Mouse (Mus musculus) hindbrain, embryonic 11.5 days (tissue): ENCODE measurements at regions not wholly inside any gene's neighbourhood (a gene's known extent, or its start where the extent isn't known, plus 50 kb on each side); places are given as distances from the start of the nearest gene placed in this dataset.

ENCODE experiments used
- ATAC-seq: fragments of 200-750 bp; cut with Nextera tagmentation; 2 replicates; pipeline ENCODE4 v1.8.0; 2017; ENCODE audit warnings: mild to moderate bottlenecking, moderate TSS enrichment, moderate library complexity; ENCODE audit not compliant: low FRiP score
- DNase-seq: peaks from one replicate; pipeline ENCODE4 v3.0.0-alpha.2; 2015; ENCODE audit warnings: low spot score
- H3K27ac ChIP-seq: fragments of 300-500 bp; sonication (generic); 2 replicates; pipeline ENCODE4 v1.5.1; 2014; ENCODE audit warnings: mild to moderate bottlenecking, low read depth, low read length
- H3K27me3 ChIP-seq: fragments of 300-500 bp; sonication (generic); 2 replicates; pipeline ENCODE4 v1.6.1; 2014; ENCODE audit warnings: mild to moderate bottlenecking, low read length, moderate library complexity, mixed read lengths; ENCODE audit not compliant: control insufficient read depth, insufficient read depth
- H3K36me3 ChIP-seq: fragments of 300-500 bp; sonication (generic); 2 replicates; pipeline ENCODE4 v1.6.1; 2014; ENCODE audit warnings: mild to moderate bottlenecking, low read length, moderate library complexity, mixed read lengths; ENCODE audit not compliant: control insufficient read depth, insufficient read depth
- H3K4me1 ChIP-seq: fragments of 300-500 bp; sonication (generic); replicated peaks from 2 replicates; pipeline ENCODE4 v1.6.1; 2014; ENCODE audit warnings: low read length, mixed read lengths; ENCODE audit not compliant: control insufficient read depth, insufficient read depth
- H3K4me2 ChIP-seq: fragments of 300-500 bp; sonication (generic); replicated peaks from 2 replicates; pipeline ENCODE4 v1.6.1; 2014; ENCODE audit warnings: mild to moderate bottlenecking, low read depth, low read length
- H3K4me3 ChIP-seq: fragments of 300-500 bp; sonication (generic); 2 replicates; pipeline ENCODE4 v1.5.1; 2014; ENCODE audit warnings: low read depth, low read length
- H3K9ac ChIP-seq: fragments of 300-500 bp; sonication (generic); 2 replicates; pipeline ENCODE4 v1.6.1; 2014; ENCODE audit warnings: low read depth, low read length
- H3K9me3 ChIP-seq: fragments of 300-500 bp; sonication (generic); 2 replicates; pipeline ENCODE4 v1.6.1; 2016; ENCODE audit warnings: low read length; ENCODE audit not compliant: control insufficient read depth
- WGBS: fragments of 180-500 bp; shearing (Covaris S2); extraction: QIAGEN DNeasy Blood & Tissue Kit; methylation state at CpG from one replicate; pipeline ENCODE4 v1.1.7; 2014; 5-methylcytosine and 5-hydroxymethylcytosine counted together

- no peak overlapping the region for H3K9ac ChIP-seq
- peak; percentile 63; the same call in 1 of the 2 replicates for ATAC-seq
- no peaks in the 10 kb centered on the region for H3K27me3 ChIP-seq
- DNase-seq = peak; percentile 25
- no peaks in the 10 kb centered on the region for H3K36me3 ChIP-seq
- no peak overlapping the region for H3K4me2 ChIP-seq
- H3K4me3 ChIP-seq = no peak overlapping the region
- H3K9me3 ChIP-seq = no peaks in the 10 kb centered on the region
- H3K4me1 ChIP-seq = no peaks in the 10 kb centered on the region
- WGBS = 10% methylated on average over 3 of the region's 3 CpGs
- H3K27ac ChIP-seq = no peak overlapping the region
Observed at GRCm38 (mm10) chr14:53881304-53881703, 372.6 kb downstream of the Dad1 start.

- Histone ChIP-seq H3K27me3 (no peaks in the 10 kb centered on the region), H3K4me1 (no peaks in the 10 kb centered on the region), H3K4me2 (no peak overlapping the region), H3K9ac (no peak overlapping the region), H3K9me3 (no peaks in the 10 kb centered on the region), H3K36me3 (no peaks in the 10 kb centered on the region), H3K27ac (no peak overlapping the region), H3K4me3 (no peak overlapping the region)
- ATAC-seq = no peak
- 64% methylated on average over 7 of the region's 7 CpGs for WGBS
- DNase-seq = no peak
Observed at GRCm38 (mm10) chr14:53876581-53876980, 377.3 kb downstream of the Dad1 start.

GRCm38 (mm10) chr14:53875736-53876135 is 378.2 kb downstream of the Dad1 start:
- no peak overlapping the region for H3K9ac ChIP-seq
- no peaks in the 10 kb centered on the region for H3K9me3 ChIP-seq
- H3K4me1 ChIP-seq = no peaks in the 10 kb centered on the region
- ATAC-seq (no peak), DNase-seq (no peak)
- no peaks in the 10 kb centered on the region for H3K36me3 ChIP-seq
- no peak overlapping the region for H3K4me2 ChIP-seq
- H3K27me3 ChIP-seq = no peaks in the 10 kb centered on the region
- 51% methylated on average over 6 of the region's 6 CpGs for WGBS
- H3K4me3 ChIP-seq = no peak overlapping the region
- no peak overlapping the region for H3K27ac ChIP-seq

- Histone ChIP-seq H3K27ac (no peak overlapping the region), H3K27me3 (no peaks in the 10 kb centered on the region), H3K9ac (no peak overlapping the region), H3K4me2 (no peak overlapping the region), H3K4me3 (no peak overlapping the region), H3K36me3 (no peaks in the 10 kb centered on the region), H3K9me3 (no peaks in the 10 kb centered on the region), H3K4me1 (no peaks in the 10 kb centered on the region)
- DNase-seq = no peak
- WGBS = 88% methylated on average over 7 of the region's 7 CpGs
- no peak for ATAC-seq
Observed at GRCm38 (mm10) chr14:53847049-53847448, 406.9 kb downstream of the Dad1 start.

GRCm38 (mm10) chr14:53845646-53846045 is 408.3 kb downstream of the Dad1 start:
- no peak for ATAC-seq

GRCm38 (mm10) chr14:53832553-53832952 is 421.4 kb downstream of the Dad1 start:
- Histone ChIP-seq H3K9me3 (no peaks in the 10 kb centered on the region), H3K9ac (no peak overlapping the region), H3K4me3 (no peak overlapping the region), H3K36me3 (no peaks in the 10 kb centered on the region), H3K27ac (no peak overlapping the region), H3K27me3 (no peaks in the 10 kb centered on the region), H3K4me1 (no peaks in the 10 kb centered on the region), H3K4me2 (no peak overlapping the region)
- ATAC-seq (no peak), DNase-seq (no peak)
- WGBS = 90% methylated on average over 3 of the region's 3 CpGs

More at GRCm38 (mm10) chr14:53845646-53846045, 408.3 kb downstream of the Dad1 start:
- H3K9me3 ChIP-seq = no peaks in the 10 kb centered on the region
- no peak for DNase-seq
- WGBS = 94% methylated on average over 9 of the region's 9 CpGs
- H3K4me3 ChIP-seq = no peak overlapping the region
- H3K9ac ChIP-seq = no peak overlapping the region
- H3K4me1 ChIP-seq = no peaks in the 10 kb centered on the region
- H3K4me2 ChIP-seq = no peak overlapping the region
- no peaks in the 10 kb centered on the region for H3K27me3 ChIP-seq
- H3K27ac ChIP-seq = no peak overlapping the region
- no peaks in the 10 kb centered on the region for H3K36me3 ChIP-seq

GRCm38 (mm10) chr14:53831651-53832050 is 422.3 kb downstream of the Dad1 start:
- no peaks in the 10 kb centered on the region for H3K4me1 ChIP-seq
- no peak overlapping the region for H3K9ac ChIP-seq
- no peak for DNase-seq
- H3K27ac ChIP-seq = no peak overlapping the region
- H3K27me3 ChIP-seq = no peaks in the 10 kb centered on the region
- no peak overlapping the region for H3K4me3 ChIP-seq
- ATAC-seq = no peak
- H3K4me2 ChIP-seq = no peak overlapping the region
- 87% methylated on average over 6 of the region's 6 CpGs for WGBS
- no peaks in the 10 kb centered on the region for H3K36me3 ChIP-seq
- H3K9me3 ChIP-seq = no peaks in the 10 kb centered on the region

GRCm38 (mm10) chr14:53830717-53831116 is 423.2 kb downstream of the Dad1 start:
- Histone ChIP-seq H3K4me2 (no peak overlapping the region), H3K36me3 (no peaks in the 10 kb centered on the region), H3K27me3 (no peaks in the 10 kb centered on the region), H3K9ac (no peak overlapping the region), H3K9me3 (no peaks in the 10 kb centered on the region), H3K4me1 (no peaks in the 10 kb centered on the region), H3K4me3 (no peak overlapping the region), H3K27ac (no peak overlapping the region)
- no peak for DNase-seq
- 58% methylated on average over 1 of the region's 1 CpGs for WGBS
- ATAC-seq = no peak

- WGBS = 92% methylated on average over 4 of the region's 4 CpGs
- Histone ChIP-seq H3K4me1 (no peaks in the 10 kb centered on the region), H3K4me2 (no peak overlapping the region), H3K36me3 (no peaks in the 10 kb centered on the region), H3K4me3 (no peak overlapping the region), H3K27me3 (no peaks in the 10 kb centered on the region), H3K27ac (no peak overlapping the region), H3K9me3 (no peaks in the 10 kb centered on the region), H3K9ac (no peak overlapping the region)
- DNase-seq = no peak
- no peak for ATAC-seq
Observed at GRCm38 (mm10) chr14:53826782-53827181, 427.1 kb downstream of the Dad1 start.
